Mouse (Mus musculus) G1E (cell line): ENCODE measurements at regions not wholly inside any gene's neighbourhood (a gene's known extent, or its start where the extent isn't known, plus 50 kb on each side); places are given as distances from the start of the nearest gene placed in this dataset.

Experiments
- CTCF ChIP-seq: IDR thresholded peaks from 2 replicates; pipeline ENCODE4 v1.5.1; 2012; ENCODE audit warnings: low read depth, low read length, inconsistent platforms, mixed read lengths
- GATA2 ChIP-seq: IDR thresholded peaks from 2 replicates; pipeline ENCODE4 v1.6.1; 2012; ENCODE audit warnings: low read depth, low read length, inconsistent platforms, borderline replicate concordance
- TAL1 ChIP-seq: conservative IDR thresholded peaks from 2 replicates; pipeline ENCODE4 v1.6.1; 2012; ENCODE audit warnings: low read depth, low read length, inconsistent platforms, mixed read lengths

DNA sequence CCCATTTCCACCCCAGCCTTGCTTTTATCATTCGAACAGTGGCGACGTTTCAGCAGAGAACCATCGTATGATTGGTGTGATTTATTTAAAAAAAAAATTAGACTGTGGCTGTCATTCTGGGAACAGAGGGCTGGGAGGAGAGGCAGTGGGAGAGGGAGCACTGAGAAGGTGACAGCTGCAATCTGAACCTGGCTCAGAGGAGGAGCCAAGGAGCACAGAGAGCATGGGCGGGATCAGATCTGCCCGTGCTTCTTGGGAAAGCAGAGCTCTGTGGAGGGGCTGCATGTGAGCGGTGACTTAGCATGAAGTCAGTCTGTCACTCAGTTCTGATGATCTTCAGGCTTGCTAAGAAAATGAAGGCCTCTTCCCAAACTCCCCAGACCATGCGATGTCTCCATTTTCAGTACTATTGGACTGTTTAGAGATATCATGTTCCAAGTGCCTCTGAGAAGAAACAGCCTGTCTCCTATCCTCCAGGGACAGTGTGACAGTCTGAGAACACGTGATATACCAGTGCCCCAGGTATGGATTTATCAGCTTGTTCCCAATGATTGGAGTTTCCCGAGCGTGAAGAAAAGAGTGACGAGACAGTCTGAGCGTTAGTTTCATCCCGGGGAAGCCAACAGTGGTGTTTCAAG, 129.3 kb downstream of the Nufip1 start:
- TF ChIP-seq TAL1 (no peak), CTCF (no peak), GATA2 (no peak)
